Mouse (Mus musculus) MEL-GATA-1-ER (cell line): ENCODE results near the gene Gm42906.

Source experiments
- DNase-seq: peaks from one replicate; pipeline ENCODE4 v3.0.0-alpha.2; 2012; ENCODE audit warnings: low read depth; ENCODE audit errors: extremely low read depth

The Gm42906 gene

DNA sequence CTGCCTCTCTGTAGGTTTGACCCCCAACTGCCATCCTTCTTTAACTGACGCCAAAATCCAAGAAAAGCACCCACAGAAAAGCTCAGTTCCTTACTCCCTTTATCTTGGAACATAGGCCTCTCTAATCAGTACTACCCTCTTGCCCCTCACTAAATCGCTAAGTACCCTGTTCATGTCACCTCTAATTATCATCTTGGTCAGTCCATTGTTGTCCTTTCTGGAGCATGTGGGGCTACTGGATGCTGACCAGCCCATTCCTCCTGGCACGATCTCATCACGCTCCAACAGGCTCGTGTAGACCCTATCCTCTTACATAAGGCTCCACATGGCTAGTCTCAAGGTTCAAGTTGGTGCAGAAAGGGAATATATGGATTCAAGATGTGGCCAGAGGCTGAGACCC, 191.6 kb downstream of the Gm42906 start:
- DNase-seq, result no peak

DNA sequence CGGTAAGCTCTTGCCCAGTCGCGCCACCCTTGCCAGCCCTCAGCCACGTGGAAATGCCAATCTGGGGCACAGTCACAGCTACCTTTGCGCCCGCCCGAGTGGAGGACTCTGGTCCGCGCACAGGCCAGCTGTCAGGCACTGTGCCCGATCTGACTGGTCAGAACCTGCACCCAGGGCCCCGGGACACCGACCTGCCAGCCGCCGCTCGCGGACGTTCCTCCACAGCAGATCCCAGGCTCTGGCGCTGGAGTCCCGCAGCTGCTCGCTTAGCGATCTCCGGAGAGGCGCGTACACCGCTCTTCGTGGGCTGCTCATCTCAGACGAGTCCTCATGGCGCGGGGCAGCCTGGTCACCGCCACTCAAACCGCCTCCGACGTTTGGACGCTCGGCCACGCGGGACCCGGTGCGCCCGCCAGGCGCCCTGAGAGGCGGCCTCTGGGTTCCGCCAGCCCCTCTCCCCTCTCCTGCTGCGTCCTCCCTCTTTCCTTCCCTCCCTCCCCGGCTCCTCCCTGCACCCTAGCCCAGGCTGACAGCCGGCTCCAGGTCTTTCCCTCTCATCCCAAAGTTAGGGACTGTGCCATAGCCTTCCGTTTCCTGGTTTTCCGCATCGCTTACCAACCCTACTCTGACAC, 194.4 kb downstream of the Gm42906 start, which contains the start of gene Stard13:
TSS of gene Stard13 (minus strand) at position 437 of the 632 bp plus-strand sequence.
- DNase-seq, result no peak

GRCm38 (mm10) chr5:151232576-151233299, 195.2 kb downstream of the Gm42906 start:
- DNase-seq, result no peak

GRCm38 (mm10) chr5:151231861-151232260, 196.1 kb downstream of the Gm42906 start:
- DNase-seq, result no peak

- no peak for DNase-seq
These were observed 196.6 kb downstream of the Gm42906 start for GRCm38 (mm10) chr5:151231411-151231810.

DNA sequence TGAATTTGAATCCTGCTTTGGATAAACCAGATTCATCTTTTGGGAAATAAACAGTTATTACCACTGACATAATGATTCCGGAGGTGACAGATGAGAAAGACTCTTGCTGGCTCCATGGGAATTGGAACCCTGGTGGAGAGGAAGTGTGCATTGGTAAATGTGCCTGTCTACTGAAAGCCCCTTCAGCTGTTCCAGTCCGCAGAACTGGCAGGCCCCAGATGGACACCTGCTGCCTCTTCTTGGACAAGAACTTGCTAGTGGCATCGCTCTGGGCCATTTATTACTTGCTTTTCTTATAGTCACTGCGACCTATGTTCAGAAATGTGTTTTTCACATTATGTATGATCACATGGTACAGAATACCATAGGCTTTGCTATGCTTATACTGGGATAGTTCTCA, 197.5 kb downstream of the Gm42906 start:
- no peak for DNase-seq

DNA sequence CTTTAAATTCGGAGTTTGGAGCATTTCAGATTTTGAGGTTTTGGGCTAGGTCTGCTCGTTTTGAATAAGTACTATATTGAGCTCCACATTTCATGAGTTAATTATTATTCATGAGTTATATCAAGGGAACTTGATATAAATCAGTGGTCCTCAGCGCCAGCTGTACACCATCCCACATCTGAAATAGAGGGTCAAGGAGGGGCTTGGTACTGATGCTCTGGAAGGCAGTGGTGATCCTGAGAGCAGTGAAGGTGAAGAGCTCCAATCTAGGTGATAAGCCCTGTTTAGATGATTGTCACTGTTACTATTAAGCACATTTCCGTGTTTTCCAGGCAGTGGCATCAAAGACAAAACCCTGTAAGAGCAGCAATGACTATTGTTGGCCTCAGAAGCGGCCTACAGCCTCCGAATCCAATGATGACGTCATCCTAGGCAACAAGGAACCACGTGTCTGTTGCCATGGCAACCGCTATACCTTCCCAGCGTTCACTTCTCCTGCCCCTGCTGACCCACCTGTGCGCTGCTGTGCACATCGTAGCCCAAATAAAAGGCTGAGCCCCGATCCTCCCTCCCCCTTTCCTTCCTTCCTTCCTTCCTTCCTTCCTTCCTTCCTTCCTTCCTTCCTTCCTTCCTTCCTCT, 199.5 kb downstream of the Gm42906 start:
- DNase-seq, result no peak

DNA sequence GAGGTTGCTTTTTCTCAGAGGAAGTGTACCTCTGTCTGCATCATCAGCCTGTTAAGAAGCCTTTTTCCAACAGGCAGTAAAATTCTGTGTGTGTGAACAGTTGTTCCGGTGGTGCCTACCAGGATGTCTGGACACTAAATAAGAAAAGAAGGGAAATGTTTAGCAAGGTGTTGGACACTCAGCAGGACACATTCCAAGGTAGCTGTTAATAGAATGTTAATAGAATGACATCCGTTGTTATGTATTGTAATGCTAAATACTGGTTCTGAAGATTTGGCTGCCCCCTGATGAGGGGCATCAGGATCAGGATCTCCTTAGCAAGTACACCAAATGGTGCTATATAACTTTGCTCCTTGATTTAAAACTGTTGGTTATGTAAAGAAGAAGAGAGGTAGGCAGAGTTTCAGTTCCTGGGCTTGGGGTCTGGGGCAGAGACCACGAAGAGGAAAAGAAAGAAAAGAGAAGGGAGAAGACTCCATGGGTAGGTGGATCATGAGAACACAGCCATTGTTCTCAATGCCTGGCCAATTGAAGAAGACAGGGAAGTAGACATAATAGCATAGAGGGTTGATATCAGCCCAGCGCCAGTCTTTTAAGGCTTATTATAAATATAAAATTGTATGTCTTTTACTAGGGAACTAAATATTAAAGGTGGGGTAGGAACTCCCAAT, 204.1 kb downstream of the Gm42906 start:
- DNase-seq, result no peak

- no peak for DNase-seq
These were observed 205.2 kb downstream of the Gm42906 start for GRCm38 (mm10) chr5:151222791-151223190.

DNA sequence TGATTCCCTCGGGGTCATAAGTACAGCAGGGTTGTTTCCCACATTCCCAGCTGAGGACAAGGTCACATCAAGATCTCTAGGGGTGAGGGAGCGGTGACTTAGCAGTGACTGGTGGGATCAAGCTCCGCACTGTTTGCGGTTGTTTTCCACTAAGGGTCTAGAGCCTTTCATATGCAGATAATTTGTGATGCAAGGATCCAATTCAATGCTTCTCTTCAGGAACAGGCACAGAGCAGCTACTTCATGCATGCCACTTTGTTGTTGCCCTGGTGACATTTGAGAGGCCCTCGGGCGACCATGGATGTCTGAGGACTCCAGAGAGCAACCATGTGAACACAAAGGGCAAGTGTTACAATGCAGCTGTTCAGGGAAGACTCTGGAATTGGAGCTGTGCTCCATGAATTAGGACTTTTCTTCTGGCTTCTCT, 209.3 kb downstream of the Gm42906 start:
- DNase-seq, result no peak

GRCm38 (mm10) chr5:151213097-151213496, 214.9 kb downstream of the Gm42906 start:
- DNase-seq, result no peak

- DNase-seq, result no peak
These were observed 217.1 kb downstream of the Gm42906 start for GRCm38 (mm10) chr5:151210869-151211268.

GRCm38 (mm10) chr5:151210060-151210459, 217.9 kb downstream of the Gm42906 start:
- no peak for DNase-seq

- no peak for DNase-seq
These were observed 222.9 kb downstream of the Gm42906 start for GRCm38 (mm10) chr5:151205017-151205416.

DNA sequence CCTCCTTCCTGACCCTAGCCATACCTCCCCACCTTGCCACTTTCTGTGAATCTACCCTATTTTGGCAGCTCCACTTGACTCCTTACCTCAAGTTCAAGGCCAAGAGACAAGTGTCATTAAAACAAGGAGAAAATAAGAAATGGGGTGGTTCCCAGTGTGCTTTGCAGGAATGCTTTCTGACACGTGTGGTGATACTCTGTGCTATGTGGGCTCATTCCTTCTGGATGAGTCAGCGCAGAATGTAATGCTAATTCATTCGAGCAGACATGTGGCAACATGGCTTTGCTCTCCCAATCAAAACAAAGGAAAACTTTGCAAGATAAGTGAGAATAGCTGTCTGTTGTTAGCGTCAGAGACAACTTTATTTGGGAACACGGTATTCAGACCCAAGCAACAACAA, 225.0 kb downstream of the Gm42906 start:
- DNase-seq, result no peak

DNA sequence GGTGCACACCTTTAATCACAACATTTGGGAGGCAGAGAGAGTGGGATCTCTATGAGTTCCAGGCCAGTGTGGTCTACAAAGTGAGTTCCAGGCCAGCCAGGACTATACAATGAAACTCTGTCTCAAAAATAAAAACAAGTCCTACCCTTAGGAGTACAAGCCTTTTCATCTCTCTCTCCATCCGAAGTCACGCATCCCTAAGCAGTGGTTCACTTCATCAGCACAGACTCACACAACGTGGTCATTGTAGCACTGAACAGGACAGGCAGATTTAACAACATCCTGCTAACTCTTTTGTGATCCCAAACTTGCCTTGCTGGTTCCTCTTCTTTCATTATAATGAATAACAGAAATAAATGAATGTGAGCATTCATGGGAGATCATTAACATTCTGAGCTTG, 226.7 kb downstream of the Gm42906 start:
- no peak for DNase-seq

DNA sequence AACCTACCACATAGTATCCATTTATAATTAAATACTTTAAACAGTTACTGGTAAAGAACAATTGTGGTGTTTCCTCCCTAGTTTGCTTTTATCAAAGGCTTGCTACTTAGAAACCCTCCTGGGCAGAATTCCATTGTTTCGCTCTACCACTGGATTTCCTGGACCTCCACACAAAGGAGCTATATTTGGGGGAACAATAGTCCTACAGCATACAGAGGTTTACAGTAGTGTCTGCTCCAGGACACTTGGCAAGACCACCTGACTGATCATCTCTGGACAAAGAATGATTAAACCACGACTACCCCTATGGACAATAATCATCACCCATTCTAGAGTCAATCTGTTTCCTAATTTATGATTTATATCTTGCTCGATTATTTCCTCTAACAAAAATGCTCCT, 228.7 kb downstream of the Gm42906 start:
- DNase-seq, result no peak

DNA sequence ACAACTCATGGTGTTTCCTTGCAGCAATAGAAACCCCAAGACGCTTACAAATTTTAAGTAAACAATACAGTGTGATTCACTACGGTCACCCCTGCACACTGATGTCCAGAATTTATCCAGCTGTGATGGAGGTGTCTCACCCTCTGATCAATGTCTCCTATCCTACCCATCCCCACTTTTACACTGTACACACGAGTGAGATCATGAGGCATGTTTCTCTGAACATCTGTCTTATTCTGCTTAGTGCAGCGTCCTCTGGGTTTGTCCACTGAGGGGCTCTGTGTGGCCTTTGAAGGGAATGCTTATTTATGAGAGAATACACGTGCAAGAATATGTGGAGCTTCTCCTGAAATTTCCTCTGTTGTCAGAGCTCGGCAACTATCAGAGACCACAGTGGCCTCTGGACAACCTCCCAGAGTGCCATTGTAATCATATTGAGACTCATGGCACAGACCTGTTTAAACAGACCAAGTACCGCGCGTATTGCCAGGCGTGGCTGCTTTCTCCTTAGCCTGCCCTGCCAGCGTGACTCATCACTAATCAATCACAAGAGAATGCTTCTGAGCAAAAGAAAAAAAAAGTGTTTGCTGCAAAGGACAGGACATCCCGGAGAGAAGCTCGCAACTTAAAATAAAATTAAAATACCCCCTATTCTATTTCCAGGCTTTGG, 231.2 kb downstream of the Gm42906 start:
- DNase-seq, result no peak

- DNase-seq, result no peak
These were observed 234.0 kb downstream of the Gm42906 start for GRCm38 (mm10) chr5:151193885-151194520.

GRCm38 (mm10) chr5:151192266-151192665, 235.7 kb downstream of the Gm42906 start:
- no peak for DNase-seq

- DNase-seq, result no peak
These were observed 237.2 kb downstream of the Gm42906 start for GRCm38 (mm10) chr5:151190764-151191163.
